Mouse (Mus musculus) ZHBTc4 (cell line): Measurements from ENCODE around the gene Galnt18.

Experiments
- DNase-seq: peaks from one replicate; pipeline ENCODE4 v3.0.0-alpha.2; 2011; ENCODE audit warnings: low read depth, low spot score

Gene Galnt18

DNA sequence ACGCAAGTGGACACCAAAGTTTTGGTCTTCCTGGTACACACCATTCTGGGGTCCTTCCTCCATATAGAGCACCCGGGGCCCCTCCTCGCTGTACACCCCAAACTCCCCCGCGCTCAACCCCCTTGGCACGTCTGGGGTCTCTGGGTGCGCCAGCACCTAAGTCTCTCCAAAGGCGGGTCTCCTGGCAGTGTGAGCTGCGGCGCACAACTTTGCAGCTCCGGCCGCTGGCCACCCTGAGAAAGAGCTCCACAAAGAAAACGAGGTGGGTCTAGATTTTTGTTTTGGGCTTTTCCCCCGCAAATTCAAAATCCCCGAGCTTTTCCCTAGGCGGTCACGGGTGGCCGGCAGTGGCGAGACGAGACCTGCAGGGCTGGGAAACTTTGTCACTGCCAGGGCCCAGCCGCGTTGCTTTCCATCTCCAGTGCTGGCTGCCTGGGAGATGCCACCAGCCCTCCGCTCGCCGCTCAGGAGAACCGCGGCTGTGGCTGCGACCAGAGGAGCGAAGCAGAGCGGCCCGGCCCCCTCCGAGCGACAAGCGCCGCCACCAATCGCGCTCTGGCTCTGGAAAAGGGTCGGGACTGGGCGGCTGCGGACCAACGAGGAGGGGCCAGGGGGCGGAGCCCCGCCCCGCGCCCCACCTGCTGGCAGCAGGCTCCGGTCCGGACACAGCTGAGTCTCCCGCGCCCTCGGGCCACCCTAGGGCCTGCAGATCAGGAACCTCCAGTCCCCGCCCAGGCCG lies at the start of gene Galnt18:
Galnt18 (minus strand) TSS at position 474 of the 739 bp plus-strand sequence.
- peak; percentile 95 for DNase-seq

DNA sequence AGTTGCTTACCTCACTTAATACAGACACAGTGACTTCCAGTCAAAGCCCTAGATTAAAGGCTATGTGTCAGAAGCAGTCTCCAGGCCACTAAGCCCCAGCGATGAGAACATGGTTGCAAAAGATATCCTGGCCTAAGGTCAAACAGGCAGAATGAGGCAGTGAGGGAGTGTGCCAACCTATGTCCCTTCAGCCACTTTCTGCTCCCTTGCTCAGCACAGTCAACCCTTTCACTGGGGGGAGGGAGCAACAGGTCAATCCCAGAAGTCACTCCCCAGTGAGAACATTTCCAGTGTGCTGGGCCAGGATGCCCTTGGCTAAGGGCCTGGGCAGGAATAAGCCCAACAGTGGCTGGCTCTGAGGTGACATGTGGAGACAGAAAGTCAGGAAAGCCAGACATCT lies 47.6 kb upstream of the Galnt18 start:
- DNase-seq: no peak

DNA sequence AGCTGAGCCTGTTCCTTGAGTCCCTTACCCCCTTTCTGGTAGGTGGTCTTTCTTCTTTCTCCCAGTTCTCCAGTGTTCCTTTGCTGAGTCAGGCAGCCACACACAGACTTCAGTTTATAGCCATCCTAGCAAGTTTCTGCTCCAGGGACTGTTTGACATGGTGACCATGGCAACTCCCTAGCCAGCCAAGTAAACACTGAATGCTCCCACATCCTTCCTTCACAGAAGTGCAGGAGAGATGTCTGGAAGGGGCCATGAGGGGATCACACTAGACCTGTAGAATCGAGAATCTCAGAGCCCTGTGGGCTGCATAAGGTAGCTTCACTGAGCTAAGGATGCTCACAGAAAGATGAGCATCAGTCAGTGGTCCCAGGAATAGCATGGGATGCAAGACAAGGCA lies 33.3 kb upstream of the Galnt18 start:
- no peak for DNase-seq

DNA sequence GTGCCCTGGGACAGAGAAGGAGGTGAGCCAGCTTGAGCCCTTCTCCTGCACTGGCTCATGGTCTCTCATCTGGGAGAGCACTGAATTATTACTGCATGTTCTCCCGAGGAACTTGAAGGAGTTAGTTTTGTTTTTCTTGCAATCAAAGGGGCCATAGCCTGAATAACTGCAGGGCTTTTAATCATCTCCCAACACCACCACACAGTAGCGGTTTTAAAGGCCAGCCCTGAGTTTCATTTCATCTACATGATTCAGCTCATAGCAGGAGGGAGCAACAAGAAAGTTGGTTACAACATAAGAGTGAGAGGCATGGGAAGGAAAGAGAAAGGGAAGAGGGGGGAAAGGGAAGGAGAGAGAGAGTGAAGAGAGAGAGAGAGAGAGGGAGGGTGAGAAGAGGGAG lies 31.3 kb upstream of the Galnt18 start:
- DNase-seq: no peak

DNA sequence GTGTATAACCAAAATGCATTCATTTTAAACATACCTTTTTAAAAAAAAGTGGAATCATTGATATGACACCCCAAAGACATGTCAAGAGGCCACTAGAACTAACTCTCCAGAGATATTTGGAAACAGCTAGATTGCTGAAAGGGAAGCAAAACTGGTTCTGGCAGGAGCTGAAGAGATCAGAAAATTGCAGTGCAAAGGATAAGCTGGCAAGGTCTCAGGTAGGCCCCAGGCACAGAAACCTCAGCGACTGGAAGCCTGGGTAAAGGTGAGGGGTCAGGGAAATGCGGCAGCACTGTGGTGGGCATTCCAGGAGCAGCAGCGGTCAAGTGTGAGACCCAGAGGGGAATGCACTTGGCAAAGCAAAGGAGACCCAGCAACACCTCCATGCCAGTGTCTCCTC lies 30.0 kb upstream of the Galnt18 start:
- DNase-seq: no peak

DNA sequence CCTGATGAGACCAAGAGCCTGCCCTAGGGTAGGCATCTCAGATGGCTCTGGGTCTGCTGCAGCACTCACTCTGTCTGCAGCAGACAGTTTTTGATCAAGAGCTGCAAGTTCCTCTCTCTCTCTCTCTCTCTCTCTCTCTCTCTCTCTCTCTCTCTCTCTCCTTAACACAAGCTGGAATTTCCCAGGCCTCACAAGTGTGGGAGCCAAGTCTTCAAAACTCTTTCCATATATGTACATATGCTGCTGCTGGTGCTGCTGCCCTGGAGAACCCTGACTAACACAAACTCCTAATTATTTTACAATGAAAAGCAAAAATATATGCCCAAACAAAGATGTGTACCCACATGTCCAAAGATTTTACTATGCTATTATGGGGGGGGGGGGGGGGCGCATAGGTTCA lies 26.3 kb upstream of the Galnt18 start:
- DNase-seq: no peak

DNA sequence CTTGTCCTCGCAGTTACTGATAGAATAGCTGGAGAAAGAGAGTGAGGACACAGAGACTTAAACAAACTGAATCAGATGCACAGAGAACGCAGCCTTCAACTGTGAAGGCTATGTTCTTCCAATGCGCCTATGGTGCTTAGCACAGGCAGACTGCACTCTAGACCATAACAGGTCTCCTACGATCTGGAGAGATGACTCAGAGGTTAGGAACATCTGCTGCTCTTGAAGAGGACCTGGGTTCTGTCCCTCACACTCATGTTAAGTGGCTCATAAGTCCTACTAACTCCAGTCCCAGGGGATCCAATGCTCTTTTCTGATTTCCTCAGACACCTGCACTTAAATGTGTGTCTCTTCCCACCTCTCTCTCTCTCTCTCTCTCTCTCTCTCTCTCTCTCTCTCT lies 24.9 kb upstream of the Galnt18 start:
- DNase-seq: no peak

DNA sequence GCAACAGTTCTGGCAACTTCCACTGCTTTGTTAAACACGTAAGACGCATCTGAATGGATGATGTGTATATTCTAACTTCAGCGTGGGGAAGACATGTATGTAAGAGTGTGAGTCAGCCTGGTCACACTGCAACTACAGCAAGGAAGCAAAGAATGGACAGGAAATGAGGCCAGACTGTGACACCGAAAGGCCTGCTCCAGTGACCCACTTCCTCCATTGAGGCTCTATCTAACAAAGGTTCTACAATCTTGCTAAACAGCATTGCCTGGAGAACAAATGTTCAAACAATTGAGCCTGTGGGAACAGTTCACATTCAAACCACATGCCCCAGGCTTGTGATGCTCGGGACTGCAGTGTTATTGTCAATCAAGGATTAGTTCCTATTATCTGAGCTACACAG lies 21.0 kb upstream of the Galnt18 start:
- no peak for DNase-seq

DNA sequence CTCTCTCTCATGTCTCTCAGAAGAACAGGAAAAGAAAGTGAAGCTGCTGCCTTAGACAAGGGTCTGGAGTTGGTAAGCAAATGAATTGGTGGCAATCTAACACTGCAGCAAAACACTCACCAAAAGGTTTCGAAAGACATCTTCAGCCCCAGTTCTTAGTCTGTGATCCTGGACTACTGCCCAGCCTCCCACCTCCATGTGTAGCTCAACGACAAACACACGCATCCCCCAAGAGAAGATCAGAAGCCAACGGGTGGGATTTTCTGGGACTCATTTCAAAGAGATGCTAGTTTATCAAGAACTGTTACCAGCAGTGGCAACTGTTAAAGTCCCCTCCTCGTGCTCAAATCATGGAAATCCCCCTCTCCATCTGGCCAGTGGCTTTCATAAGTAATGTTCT lies 20.3 kb upstream of the Galnt18 start:
- DNase-seq: no peak

DNA sequence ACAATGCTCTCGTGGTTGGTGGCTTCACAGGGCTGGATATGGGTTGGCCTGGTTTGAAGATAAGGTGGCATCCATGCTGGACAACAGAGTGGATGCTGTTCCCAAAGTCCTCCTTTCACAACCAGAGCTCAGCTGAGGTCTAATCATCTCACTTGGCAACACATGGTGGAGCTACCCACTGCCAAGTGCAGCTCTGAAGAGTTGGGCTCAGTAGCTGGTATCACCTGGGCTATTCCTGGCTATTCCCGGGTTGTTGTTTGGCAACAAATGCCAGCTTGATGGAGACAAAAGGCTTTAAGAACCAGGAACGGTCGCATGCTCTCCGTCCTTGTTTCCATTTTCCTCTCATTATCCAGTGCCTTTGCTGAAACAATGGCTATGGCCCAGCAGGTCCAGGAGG lies 19.2 kb upstream of the Galnt18 start:
- DNase-seq: no peak

DNA sequence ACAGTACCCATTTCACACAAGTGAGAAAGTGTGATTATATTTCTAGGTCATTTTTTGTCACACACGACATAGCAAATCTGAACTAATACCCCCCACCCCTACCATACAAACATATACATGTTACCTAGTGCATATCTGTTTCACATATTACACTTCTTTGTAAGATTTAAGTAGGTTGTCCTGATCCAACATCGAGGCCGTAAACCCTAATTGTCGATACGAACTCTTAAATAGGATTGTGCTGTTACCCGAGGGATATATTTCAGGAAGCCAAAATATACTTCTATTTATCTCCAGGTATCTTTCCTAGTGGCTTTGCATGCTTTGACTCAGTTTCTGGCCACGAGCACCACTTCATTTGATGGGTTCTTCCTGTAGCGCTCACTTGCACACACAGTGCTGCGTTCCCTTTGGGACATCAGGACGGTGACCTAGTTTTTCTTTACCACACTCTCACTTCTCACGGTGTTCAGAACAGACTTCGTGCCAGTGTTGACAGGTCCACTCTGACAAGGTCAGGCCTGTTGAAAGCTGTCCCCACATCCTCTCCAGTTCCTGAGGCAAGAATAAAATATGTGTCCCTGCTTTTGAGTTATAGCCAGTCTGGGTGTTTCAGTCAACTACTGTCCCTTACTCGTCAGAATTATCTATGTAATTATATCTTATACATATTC lies 17.7 kb upstream of the Galnt18 start:
- no peak for DNase-seq

DNA sequence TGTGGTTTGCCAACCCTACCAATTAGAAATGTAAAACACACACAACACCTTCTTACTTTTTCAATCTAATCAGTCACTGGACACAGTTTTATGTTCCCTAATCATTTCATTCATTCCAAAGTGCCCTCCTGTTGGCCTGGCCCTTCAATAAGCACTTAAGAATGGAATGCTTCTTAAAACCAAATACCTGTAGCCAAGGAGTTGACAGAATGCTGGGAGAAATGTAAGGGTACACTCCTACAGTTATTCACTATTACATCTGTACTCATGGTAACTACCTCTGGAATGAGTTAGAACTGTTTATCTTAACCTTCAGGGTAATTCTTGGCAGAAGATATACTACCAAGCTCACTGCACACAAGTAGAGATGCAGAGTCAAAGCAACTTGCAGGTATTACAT lies 15.3 kb upstream of the Galnt18 start:
- no peak for DNase-seq

DNA sequence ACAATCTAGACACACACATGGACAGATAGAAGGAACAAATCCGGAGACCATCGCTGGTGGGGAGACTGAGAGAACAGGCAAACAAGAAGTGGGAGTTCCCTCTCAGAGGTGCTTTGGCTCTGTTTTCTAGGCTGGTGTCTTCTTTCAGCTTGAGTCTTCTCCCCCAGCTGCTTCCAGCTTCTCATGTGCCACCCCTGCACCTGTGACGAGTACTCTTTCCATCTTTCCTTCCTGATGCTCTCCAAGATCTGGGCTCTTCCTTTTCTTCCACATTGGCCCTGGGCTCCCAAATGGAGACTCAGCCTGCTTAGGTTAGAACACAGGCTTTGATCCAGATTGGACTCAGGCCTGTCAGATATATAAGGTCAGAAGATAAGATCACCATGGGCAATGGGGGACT lies 12.4 kb upstream of the Galnt18 start:
- no peak for DNase-seq

DNA sequence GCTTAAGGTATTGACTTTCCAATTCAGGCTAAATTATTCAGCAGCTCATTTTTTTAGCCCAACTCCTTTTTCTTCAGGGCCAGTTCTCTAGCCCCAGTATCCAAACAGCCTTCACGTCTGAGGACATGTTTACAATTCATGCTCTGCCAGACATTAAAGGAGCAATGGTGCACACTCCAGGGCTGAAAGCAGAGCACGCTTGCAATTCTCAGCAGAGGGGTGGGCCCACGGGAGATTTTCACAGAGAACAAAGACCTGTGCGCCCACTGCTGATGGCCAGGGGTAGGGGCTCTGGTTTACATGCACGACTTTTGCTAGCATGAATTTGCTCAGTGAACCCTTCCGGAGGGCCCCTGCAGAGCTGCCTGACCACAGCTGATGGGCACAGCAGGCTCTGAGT lies 11.6 kb upstream of the Galnt18 start:
- no peak for DNase-seq

DNA sequence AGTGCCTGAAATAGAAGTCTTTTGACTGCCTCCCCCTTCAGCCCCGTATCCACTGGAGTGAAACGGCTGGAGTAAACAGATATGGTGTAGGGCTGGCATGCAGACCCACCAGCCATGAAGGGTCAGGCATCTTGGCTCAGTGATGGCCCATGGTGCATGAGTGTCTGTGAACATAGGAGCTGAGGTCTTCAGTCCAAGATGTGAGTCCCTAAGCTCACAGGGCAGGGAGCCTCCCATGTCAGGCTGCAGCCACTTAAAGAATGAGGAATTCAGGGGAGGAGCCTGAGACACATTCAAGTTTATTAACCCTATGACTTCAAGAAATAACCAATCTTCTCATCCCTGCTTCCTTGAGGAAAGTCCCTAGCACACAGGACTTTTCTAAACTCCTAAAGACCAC lies 8.1 kb upstream of the Galnt18 start:
- no peak for DNase-seq

DNA sequence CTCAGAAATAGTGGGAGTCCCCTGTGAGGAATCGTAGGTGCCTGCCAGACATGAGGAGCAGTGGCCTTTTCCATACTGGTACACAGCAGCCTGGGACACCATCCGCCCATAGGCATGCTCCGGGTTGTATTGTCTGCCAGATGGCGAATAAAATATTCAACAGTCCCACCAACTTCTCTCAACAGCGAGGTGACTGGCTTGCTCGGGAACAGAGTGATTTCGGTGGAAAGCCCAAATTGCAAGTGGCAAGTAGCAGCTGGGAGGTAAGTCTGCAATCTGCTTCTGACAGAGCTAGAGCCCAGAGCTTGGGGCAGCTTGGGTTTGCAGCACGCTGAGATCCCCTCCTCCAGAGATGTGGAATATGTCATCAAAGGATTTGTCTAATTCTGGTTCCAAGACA lies 5.7 kb upstream of the Galnt18 start:
- no peak for DNase-seq

DNA sequence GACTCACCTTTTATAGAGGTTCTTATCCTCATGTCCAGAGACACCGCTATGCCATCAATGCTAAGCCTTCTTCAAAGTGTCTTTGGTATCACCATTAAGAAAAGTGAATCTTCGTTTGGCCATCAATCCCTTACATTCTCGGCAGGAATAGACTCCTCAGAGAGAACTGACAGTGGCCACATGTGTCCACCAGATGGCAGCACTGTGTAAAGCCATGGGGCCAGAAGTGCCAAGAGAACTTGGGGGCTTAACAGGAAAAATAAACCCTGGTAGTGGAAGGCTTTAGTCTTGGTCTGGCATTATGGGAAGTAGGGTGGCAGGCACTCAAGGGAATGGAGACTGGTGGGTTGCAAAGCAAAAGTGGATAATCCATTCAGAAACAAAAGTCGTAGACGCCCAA lies 2.3 kb upstream of the Galnt18 start:
- peak; percentile 69 for DNase-seq

DNA sequence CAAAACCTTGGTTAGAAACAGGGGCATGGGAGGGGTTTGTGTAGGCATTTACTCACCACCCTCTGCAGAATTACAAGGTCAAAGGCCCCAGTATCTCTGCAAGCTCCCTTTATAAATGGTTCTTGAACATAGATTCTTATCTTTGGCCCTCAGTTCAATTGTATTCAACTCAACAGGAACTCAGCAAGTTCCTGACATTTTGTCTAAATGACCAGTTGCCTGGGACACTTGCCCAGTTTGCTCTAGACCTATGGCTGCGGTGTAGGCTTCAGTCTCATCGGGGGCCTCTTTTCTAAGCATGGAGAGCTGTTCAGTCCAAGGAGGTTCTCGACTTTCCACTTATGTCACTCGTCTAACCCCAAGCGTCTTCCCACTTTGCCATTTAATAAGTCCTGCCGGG lies 1.5 kb upstream of the Galnt18 start:
- no peak for DNase-seq

DNA sequence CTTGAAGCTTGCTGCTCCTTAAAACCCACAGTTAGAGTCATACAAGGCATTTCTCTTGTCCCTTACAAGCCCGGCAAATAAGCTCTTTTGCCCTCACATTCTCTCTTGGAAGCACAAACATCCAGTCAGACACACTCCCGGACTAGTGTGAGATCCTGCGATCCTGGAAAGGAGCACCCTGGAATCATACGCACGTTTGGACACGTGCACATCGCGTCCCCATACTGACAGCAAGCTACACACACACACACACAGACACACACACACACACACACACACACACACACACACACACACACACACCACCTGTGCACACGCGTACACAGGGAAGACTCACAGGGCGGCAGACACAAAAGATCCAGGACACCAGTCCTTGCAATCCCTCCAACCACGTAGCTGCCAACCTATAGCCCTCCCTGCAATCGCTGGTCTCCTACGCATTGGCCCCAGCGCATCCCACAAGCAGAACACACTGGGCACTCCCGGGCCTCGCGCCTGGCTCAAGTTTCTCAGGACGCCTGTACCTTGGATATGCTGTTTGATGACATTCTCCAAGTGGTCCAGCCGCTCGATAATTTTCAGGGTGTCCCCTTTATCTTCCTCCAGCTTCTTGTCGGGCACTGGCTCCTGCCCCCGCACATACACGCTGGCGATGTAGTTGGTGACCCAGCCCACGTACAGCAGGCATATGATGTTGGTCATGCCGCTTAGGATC lies 831 bp downstream of the Galnt18 start:
- peak; percentile 36 for DNase-seq

DNA sequence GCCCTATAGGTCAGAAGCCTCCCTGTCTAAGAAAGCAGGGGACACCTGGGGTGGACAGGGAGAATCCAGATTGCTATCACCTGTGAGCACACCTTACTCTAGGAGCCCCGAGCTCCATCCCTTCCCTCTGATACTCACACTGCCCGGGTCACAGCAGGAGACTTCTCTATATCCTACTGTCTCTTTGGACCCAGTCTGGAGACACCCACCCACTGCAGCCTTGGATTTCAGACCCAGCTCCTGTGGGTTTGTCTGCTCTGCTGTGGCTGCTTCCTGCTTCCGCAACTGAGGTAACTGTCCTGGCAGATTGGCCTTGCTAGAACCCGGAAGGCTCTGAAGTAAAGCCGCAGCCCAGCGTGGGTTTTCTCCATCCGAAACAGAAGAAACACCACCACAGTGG lies 1.6 kb downstream of the Galnt18 start:
- DNase-seq: no peak

DNA sequence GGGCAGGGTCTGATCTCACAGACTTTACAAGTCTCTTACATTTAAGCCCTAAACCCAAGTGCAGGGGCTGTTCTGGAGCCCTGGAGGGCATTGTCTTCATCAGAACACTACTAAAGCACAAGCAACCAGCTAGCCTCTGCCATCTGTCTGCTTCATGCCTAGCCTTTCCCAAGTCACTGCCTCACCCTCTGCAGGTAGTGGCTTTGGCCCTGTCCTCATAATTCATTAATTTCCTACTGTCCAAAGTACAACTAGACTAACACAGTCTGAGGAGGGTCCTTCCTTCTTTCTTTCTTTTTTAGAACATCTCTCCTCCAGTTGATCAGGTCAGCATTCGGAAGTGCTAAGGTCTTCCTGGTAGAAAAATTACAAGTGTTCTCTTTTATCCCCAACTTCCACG lies 2.6 kb downstream of the Galnt18 start:
- no peak for DNase-seq

DNA sequence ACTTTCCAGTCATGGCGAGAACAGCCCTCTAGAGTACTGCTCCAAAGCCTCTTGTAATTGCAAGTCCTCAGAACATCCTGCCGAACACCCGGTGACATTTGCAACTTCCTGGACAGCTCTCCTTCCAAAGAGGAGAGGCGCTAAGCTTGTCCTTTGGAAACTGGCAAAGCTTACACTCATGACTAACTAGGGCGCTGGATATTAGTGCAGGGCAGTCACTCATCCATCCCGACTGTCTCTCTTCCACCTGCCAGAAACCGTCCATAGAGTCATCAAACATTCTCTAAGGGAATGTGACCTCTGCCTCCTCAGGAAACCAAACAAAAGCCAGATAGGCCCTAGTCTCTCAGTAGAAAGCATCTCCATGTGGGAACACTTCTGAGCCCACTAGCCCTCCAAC lies 3.6 kb downstream of the Galnt18 start:
- no peak for DNase-seq

DNA sequence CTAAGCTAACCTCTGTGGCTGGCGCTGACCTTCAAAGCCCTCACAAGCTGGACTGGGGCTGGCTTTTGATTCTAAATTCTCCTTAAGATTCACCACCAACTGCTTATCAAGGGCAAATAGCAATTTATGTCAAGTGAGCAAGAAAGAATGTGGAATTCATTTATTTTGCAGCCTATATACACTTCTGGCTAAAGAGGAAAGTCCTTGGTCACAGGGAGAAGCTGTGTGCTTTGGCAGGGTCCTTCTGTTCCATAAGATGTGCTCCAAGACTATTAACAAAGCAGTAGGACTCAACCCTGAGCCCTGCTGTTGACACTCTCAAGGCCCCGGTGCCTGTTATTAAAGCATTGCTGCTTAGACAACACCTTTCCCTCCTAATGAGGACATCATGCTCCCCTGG lies 7.4 kb downstream of the Galnt18 start:
- DNase-seq: no peak
